Mouse (Mus musculus) thymus, adult 2 months (tissue): ENCODE results near the gene Gapdh. TPM values are rescaled to one million over a fixed set of nuclear protein-coding genes. Genes with fewer than 3 reads are reported as not detected.

Experiments used
- DNase-seq: peaks from one replicate; pipeline ENCODE4 v3.0.0; 2021
- H3K27ac ChIP-seq: fragments of 200-500 bp; 2 replicates; pipeline ENCODE4 v1.5.1; 2012; ENCODE audit warnings: low read length, control low read depth; ENCODE audit not compliant: control insufficient read depth, insufficient read depth
- H3K27me3 ChIP-seq: fragments of 200-500 bp; 2 replicates; pipeline ENCODE4 v1.6.1; 2012; ENCODE audit warnings: mild to moderate bottlenecking, low read length, moderate library complexity, mixed read lengths; ENCODE audit not compliant: control insufficient read depth, insufficient read depth
- H3K36me3 ChIP-seq: fragments of 200-500 bp; 2 replicates; pipeline ENCODE4 v1.6.1; 2012; ENCODE audit warnings: mild to moderate bottlenecking, low read length, moderate library complexity; ENCODE audit not compliant: control insufficient read depth, insufficient read depth
- H3K4me1 ChIP-seq: fragments of 200-500 bp; replicated peaks from 2 replicates; pipeline ENCODE4 v1.6.1; 2012; ENCODE audit warnings: low read length; ENCODE audit not compliant: control insufficient read depth, insufficient read depth
- H3K4me3 ChIP-seq: fragments of 200-500 bp; 2 replicates; pipeline ENCODE4 v1.5.1; 2012; ENCODE audit warnings: mild to moderate bottlenecking, low read length, control low read depth, moderate library complexity; ENCODE audit not compliant: control insufficient read depth, insufficient read depth
- CTCF ChIP-seq: fragments of 200-500 bp; IDR thresholded peaks from 2 replicates; pipeline ENCODE4 v1.5.1; 2012; ENCODE audit warnings: mild to moderate bottlenecking, control low read depth, low read length, moderate library complexity, borderline replicate concordance; ENCODE audit not compliant: control insufficient read depth, poor library complexity, insufficient read depth; ENCODE audit errors: extremely low read depth
- POLR2A ChIP-seq: fragments of 200-500 bp; IDR thresholded peaks from 2 replicates; pipeline ENCODE4 v1.6.1; 2012; ENCODE audit warnings: mild to moderate bottlenecking, low read length, control low read depth, moderate library complexity; ENCODE audit not compliant: control insufficient read depth, poor library complexity, insufficient read depth; ENCODE audit errors: extremely low read depth
- WGBS: fragments of 180-500 bp; shearing (Covaris S2); methylation state at CpG from one replicate; pipeline ENCODE4 v1.1.7; 2018; 5-methylcytosine and 5-hydroxymethylcytosine counted together
- polyA plus RNA-seq: library from polyadenylated mRNA; depleted of rRNA; stranded (reverse); fragments of >200 nt; gene quantifications from 2 replicates; pipeline ENCODE4 v1.2.3, GENCODE M21; 2012; rRNA removed

Gapdh gene
- polyA plus RNA-seq, 1 experiment: 3,688 TPM

- no peaks in the 10 kb centered on the region for H3K4me1 ChIP-seq
- H3K27me3 ChIP-seq: no peaks in the 10 kb centered on the region
- no peak overlapping the region for H3K27ac ChIP-seq
- H3K36me3 ChIP-seq: peaks cover 97% of the 10 kb centered on the region
- DNase-seq: no peak
- 93% methylated on average over 11 of the region's 11 CpGs for WGBS
- no peak for TF ChIP-seq POLR2A
- TF ChIP-seq CTCF: no peak
- H3K4me3 ChIP-seq: no peak overlapping the region
These were observed 53.7 kb downstream of the Gapdh start for GRCm38 (mm10) chr6:125112553-125112952.

Other genes with a start within 250 kb of the Gapdh start
- 1,595 and 1,797 TPM in 2 replicates for gene Ptms, start 246.4 kb downstream of the Gapdh start, polyA plus RNA-seq
- gene Mlf2, start 235.1 kb downstream of the Gapdh start, polyA plus RNA-seq: 404 and 428 TPM in 2 replicates
- gene Cops7a, start 200.9 kb downstream of the Gapdh start, polyA plus RNA-seq: 168 and 199 TPM in 2 replicates
- gene Pianp, start 169.8 kb downstream of the Gapdh start, polyA plus RNA-seq: 5.1 and 5.5 TPM in 2 replicates
- gene Zfp384, start 157.3 kb downstream of the Gapdh start, polyA plus RNA-seq: 117 and 126 TPM in 2 replicates
- 96.8 and 99.4 TPM in 2 replicates for gene Ing4, start 126.7 kb downstream of the Gapdh start, polyA plus RNA-seq
- gene Acrbp, start 116.8 kb downstream of the Gapdh start, polyA plus RNA-seq: 70.8 and 89.5 TPM in 2 replicates
- 35.7 and 40.0 TPM in 2 replicates for gene Lpar5, start 98.5 kb downstream of the Gapdh start, polyA plus RNA-seq
- 127 and 211 TPM in 2 replicates for gene Chd4, start 70.5 kb downstream of the Gapdh start, polyA plus RNA-seq
- 26.4 and 28.6 TPM in 2 replicates for gene Nop2, start 34.6 kb downstream of the Gapdh start, polyA plus RNA-seq
- gene Iffo1, start 21.2 kb downstream of the Gapdh start, polyA plus RNA-seq: 90.4 and 94.6 TPM in 2 replicates
- 430 and 598 TPM in 2 replicates for gene Ncapd2, start 25.2 kb upstream of the Gapdh start, polyA plus RNA-seq
- gene Mrpl51, start 25.3 kb upstream of the Gapdh start, polyA plus RNA-seq: 68.1 and 70.7 TPM in 2 replicates
- 372 and 423 TPM in 2 replicates for gene Vamp1, start 49.1 kb upstream of the Gapdh start, polyA plus RNA-seq
- gene Tapbpl, start 65.4 kb upstream of the Gapdh start, polyA plus RNA-seq: 64.2 and 67.6 TPM in 2 replicates
- 1,056 and 1,075 TPM in 2 replicates for gene Cd27, start 70.5 kb upstream of the Gapdh start, polyA plus RNA-seq
- gene Tuba3a, start 119.6 kb upstream of the Gapdh start, polyA plus RNA-seq: 0.15 and 0.84 TPM in 2 replicates
- 29.3 and 30.6 TPM in 2 replicates for gene Ltbr, start 147.4 kb upstream of the Gapdh start, polyA plus RNA-seq
- 32.8 and 35.8 TPM in 2 replicates for gene Scnn1a, start 154.2 kb upstream of the Gapdh start, polyA plus RNA-seq
- 140 and 149 TPM in 2 replicates for gene Tnfrsf1a, start 182.9 kb upstream of the Gapdh start, polyA plus RNA-seq
- 2.4 and 2.5 TPM in 2 replicates for gene Plekhg6, start 214.3 kb upstream of the Gapdh start, polyA plus RNA-seq